Mouse (Mus musculus) brain, embryonic 14.5 days (tissue): Measurements from ENCODE around the gene Shc4. TPM values are rescaled to one million over a fixed set of nuclear protein-coding genes. Genes with fewer than 3 reads are reported as not detected.

Experiments
- DNase-seq: peaks from one replicate; pipeline ENCODE4 v3.0.0-alpha.2; 2011; ENCODE audit warnings: low read depth
- CTCF ChIP-seq: fragments of 200-500 bp; IDR thresholded peaks from 2 replicates; pipeline ENCODE4 v1.5.1; 2012; ENCODE audit warnings: inconsistent platforms, mild to moderate bottlenecking, moderate library complexity, borderline replicate concordance; ENCODE audit not compliant: insufficient read depth, insufficient read length; ENCODE audit errors: extremely low read depth
- POLR2A ChIP-seq: fragments of 200-500 bp; IDR thresholded peaks from 2 replicates; pipeline ENCODE4 v1.6.1; 2012; ENCODE audit warnings: mild to moderate bottlenecking, inconsistent platforms, borderline replicate concordance; ENCODE audit not compliant: poor library complexity, insufficient read depth, insufficient read length, severe bottlenecking; ENCODE audit errors: extremely low read depth
- polyA plus RNA-seq: library from polyadenylated mRNA; depleted of rRNA; stranded (reverse); fragments of >200 nt; gene quantifications from 2 replicates; pipeline ENCODE4 v1.2.3, GENCODE M21; 2012

The Shc4 gene
- polyA plus RNA-seq, 1 experiment = 2.9 TPM

DNA sequence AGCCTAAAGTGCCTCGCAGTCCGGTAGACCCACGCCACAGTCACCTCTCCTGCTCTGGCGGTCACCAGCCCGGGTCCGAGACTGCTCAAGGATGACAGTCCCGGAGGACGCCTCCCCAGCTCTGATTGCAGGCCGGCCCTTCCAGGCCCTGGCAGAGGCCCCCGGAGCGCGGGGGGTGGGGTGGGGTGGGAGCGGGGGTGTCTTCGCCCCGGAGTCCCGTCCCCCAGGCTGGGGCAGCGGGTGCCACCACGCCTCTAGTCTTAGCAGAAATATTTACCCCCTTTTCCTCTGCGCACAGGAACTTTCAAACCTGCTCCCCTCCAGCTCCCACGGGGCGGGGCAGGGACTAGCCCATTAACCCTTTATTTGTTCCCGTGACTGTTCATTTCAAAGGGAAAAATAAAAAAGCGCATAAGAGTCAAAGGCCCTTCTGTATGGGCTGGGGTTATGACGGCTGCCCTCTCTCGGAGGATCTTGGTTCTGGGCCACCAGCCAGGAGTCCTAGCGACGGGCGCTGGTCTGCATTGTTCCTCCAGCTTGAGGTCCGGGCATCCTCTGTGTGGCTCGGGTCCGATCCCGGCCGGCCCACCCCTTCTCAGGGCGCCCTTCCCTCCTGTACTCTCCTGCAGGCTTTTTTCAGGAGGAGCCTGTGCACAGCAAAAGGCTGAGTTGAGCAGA lies 401 bp downstream of the Shc4 start:
- DNase-seq = no peak

DNA sequence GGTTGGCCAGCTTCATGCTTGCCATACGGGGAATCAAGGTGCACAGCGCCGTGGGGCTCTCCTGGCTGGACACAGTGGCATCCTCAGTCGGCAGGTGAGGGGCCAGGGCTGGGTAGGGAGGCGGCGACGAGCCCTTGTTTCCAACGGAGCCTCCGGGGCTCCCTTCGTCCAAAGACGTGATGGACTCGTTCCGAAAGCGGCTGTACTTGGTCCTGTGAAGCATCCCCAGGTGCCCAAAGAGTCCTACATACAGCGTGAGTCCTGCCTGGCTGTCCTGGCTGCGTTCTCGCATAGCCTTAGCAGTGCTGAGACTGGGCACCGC lies 901 bp downstream of the Shc4 start:
- DNase-seq = peak; percentile 27
- TF ChIP-seq CTCF (no peak), POLR2A (no peak)

More for the DNA sequence above, 401 bp downstream of the Shc4 start:
- TF ChIP-seq POLR2A = no peak
- peak; percentile 16; the same call in 1 of the 2 replicates for TF ChIP-seq CTCF

DNA sequence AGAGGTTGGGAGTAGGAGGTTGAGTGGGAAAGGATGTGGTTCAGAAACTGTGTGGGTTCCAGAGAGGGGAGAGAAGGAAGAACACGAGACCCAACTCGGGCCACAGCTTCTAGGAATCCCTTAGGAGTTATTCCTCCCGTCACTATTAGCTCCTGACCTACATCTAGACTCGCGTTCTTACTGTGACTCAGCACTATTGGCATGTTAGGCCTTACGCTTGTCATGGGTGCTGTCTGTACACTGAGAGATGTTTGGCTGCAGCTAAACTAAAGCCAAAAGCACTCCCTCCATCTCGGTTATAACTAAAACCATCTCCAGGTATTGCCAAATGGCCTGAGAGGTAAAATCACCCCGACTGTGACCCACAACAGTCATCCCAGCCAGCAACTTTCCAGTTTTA lies 7.3 kb downstream of the Shc4 start:
- TF ChIP-seq CTCF (no peak), POLR2A (no peak)
- no peak for DNase-seq

DNA sequence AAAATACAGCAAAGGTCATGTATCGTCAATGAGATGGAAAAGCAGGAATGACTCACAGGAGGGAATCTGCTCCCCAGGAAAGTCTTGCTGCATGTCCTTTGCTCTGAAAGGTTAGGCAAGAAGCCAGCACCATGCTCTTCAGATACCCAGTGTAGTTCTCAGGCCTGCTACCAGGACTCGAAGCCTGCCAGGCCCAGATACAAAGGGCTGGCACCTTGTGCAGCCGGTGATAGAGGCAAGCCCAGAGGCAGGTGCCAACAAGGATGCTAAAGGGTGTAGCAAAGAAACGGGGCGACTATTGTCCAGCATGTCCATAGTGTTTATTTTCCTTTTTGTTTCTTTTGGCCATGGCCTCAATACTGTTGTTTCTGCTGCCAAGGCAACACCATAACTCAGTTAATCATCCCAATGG lies 17.4 kb downstream of the Shc4 start:
- DNase-seq = peak; percentile 68
- TF ChIP-seq CTCF (no peak), POLR2A (no peak)

DNA sequence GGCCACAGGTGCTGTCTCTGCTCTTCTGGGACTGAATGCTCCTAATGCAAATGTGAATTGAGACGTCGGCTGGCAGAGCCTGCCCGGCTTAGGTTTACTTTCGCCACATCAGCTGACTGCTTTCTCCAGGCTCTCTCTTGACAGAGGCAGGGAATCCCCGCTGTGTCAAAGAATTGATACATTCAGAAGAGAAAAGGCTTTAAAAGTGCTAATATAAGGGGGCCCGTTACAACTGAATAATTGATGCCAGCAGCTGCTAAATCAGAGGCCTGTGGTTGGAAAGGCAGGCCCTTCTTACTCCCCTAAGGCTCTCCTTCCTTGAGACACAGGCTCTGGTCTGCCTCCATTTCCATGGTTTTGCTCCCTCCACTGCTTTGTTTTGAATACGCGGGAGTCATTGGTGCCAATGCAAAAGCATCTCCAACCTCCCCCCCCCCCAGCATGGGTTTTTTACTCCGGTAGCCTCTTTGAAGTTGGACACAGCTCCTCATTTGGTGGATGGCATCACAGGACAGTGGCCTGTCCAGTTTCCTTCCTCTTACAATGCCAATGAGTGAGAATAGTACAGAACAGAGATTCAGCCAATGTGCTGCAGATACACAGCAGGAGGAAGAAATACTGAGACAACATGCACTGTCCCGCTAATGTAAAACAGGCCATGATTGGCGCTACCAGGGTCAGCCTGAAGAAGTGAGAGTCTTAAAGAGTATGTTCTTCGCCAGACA lies 18.9 kb downstream of the Shc4 start:
- TF ChIP-seq CTCF = no peak
- no peak for TF ChIP-seq POLR2A
- DNase-seq = peak; percentile 90

DNA sequence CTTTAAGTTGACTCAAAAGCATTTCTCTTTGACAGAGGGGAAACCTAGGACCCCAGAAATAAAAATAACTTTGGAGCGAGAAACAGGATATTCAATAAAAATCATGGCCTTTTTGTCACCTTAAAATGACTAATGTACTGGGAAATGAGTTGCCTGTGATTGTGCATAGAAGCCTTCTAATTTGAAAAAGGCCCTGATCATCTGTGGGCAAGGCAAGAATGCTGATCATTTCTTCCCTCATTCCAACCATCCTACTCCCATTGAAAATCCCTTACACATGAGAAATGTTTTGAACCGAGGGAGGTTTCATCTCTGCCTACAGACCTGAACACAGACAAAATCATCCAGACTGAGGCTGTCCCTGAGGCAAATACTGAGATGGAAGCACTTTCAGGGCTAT lies 21.1 kb downstream of the Shc4 start:
- TF ChIP-seq CTCF (no peak), POLR2A (no peak)
- no peak for DNase-seq

DNA sequence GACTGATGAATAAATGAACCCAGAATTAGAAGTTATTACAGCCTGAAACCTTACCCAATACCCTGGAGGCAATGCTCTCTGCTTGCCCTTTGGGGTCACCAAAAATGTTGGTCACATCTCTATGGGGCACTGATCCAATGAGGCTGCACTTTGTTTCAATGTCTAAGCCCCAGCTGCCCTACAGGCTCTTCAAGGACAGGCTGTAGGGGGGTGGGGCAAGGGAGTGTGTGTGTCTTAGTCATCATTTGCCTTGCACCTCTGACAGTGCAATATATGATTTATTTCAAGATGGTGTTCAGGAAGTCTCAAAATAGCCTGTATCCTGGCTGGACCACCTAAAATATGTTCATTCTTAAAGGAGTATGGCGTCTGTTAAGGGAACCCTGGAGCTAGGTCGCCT lies 22.3 kb downstream of the Shc4 start:
- no peak for DNase-seq
- TF ChIP-seq POLR2A (no peak), CTCF (no peak)

DNA sequence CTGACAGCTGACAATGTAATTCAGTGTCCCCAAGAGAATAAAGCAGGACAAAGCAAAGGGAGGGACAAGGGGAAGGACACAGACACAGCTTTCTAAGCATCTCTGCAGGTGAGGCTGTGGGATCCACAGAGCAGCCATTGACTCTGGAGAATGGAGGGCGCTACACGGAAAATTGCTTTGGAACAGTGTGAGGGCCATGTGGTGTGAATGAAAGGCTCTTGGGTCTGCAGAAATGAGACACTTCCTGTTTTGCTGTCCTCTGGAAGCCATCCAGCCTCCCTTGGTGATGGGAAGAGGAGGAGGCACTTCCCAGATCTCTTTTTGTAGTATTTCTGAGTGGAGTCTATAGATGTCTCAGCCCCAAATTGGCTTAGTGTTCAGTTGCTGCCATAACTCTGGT lies 27.7 kb downstream of the Shc4 start:
- no peak for TF ChIP-seq CTCF
- no peak for TF ChIP-seq POLR2A
- DNase-seq = peak; percentile 32

DNA sequence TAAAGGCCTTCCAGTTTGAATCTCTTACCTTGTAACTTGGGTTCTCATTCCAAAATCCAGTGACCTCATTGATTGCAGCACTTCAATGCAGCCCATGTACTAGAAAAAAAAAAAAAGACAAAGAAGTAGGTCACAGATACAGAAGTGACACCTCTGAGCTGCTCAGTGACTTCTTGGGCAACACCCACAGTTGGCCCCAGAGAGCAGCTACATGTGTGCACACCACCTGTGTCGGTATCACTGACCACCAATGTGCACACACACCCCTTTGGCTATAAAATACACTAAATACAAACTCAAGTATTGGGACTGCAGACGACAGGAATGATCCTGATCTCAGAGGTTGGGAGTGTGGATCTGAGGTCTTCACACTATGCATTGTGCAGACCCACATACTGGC lies 29.1 kb downstream of the Shc4 start:
- no peak for DNase-seq
- no peak for TF ChIP-seq CTCF
- TF ChIP-seq POLR2A = no peak

DNA sequence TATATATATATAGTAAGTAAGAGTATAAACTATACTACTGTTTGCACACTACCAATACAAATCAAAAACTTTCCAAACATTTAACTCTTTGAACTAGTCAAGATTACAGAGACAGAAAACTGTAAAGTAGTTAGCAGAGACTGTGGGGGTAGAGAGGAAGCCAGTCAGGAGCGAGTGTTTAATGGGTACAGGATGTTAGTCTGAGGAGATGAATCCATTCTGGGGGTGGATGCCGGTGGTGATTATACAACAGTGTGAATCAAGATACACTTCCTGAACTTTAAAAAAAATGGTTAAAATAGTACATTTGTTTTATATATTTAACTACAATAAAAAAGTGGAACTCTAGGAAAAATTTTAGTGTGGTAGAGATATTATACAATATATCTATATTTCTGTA lies 31.9 kb downstream of the Shc4 start:
- no peak for TF ChIP-seq CTCF
- TF ChIP-seq POLR2A = no peak
- DNase-seq = no peak

DNA sequence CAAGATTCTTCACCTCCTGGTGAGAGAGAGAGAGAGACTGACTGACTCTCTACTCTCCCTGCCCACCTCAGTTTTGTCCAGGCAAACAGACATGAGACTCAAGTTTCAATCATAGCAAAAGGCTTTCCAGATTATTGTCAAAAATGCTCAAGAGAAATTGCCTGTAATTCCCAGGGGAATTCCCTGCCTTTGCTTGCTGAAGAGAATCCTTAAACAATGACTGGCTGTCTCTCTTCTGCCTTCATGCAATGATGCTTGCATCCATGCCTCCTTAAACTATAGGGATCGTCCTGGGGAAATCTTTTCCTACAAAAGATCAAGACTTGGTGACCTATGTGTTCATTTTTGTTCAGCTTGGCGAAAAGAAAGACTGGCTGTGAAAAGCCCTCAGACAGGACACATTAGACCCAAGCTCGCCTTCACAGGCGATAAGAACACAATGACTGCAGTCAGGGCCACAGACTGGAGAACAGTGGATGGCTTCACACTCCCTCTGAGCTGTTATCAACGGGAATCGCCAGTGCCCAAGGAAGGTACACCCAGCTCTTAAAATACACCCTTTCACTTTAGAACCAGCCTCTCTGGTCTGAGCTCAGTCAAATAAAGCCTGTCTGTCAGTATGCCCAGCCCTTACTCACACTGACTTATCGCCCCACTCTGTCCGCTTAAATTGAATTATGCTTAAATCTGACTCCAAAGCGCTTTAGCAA lies 38.4 kb downstream of the Shc4 start:
- peak; percentile 10 for DNase-seq
- TF ChIP-seq POLR2A (no peak), CTCF (no peak)

DNA sequence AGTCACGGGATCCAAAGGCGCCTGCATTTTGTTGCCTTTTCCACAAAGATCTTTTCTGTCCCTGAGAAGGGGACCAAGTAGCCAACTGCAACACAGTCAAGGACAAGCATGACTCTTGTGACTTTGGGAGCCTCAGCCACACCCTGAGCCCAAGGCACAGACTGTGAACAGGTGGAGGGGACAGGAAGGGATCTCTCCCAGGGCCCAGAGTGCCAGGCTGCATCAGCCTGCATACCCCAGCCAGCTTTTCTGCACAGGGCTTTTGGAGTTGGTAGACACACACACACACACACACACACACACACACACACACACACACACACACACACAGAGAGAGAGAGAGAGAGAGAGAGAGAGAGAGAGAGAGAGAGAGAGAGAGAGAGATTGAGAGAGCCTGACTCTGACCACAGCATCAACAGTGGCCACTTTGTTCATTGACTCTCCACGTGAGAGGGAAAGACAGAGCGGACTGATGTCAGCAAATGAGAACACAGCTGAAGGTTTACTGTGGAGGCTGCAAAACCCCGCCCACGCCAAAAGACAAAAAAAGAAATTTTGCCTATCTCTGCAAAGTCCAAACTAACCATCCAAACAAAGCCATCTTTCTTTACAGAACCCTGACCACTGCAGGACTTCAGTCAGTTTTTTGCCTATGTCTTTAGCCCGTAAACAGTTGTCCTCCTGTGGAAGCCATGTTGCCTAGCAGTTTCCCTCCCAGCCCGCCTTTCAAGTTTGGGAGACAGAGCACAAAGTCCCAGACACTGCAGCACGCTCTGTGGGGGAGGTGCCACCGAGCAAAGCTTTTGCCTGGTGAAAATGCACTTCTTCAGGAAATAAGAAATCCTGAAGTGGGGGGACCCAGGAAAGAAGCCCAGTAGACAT lies 39.1 kb downstream of the Shc4 start:
- DNase-seq = peak; percentile 40
- TF ChIP-seq CTCF (no peak), POLR2A (no peak)
